25 mouse cellular contexts compared by ENCODE assay signal in the genomic region with DNA sequence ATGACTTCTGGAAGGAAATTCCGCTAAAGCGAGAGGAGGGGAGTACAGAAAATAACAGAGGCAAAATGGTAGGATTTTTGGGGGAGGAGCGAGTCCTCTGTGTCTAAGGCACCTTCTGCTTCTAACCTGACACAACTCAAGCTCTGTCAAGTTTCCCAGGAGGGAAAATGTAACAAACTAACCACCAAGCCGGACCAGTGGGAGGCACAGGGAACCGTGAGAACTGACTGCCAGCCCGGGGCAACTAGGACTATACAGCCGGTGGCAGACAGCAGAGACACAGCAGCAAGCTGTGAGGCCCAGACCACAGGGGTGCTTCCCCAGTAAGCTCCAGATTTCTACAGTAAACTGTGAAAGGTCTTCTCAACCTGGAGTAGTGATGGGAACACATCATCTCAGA. TPM values are rescaled to one million over a fixed set of nuclear protein-coding genes. Genes with fewer than 3 reads are reported as not detected.
DNase-seq lines count a peak whose midpoint lies in the region; ATAC-seq lines count a peak whose summit lies in the region.
"Had no signal": no experiment of that assay in that cellular context is flagged by ENCODE, and none has a peak within 500 bp of the region (broad histone marks: within the 10 kb centered on the region; RNA-seq: fewer than 3 reads in every experiment).

No protein-coding gene starts in this region.

- H3K36me3 ChIP-seq in limb, embryonic 12.5 days = peaks cover 33% of the 10 kb centered on the region
- H3K36me3 ChIP-seq in limb, embryonic 10.5 days = peaks cover 35% of the 10 kb centered on the region
- H3K36me3 ChIP-seq in hindbrain, embryonic 13.5 days = peaks cover 40% of the 10 kb centered on the region

- H3K4me3 ChIP-seq in limb, embryonic 12.5 days (replicated peaks) = no peak overlapping the region
- no peak overlapping the region for H3K4me3 ChIP-seq in limb, embryonic 10.5 days
- no peak overlapping the region for H3K4me3 ChIP-seq in hindbrain, embryonic 13.5 days
- H3K4me3 ChIP-seq: embryonic facial prominence, embryonic 13.5 days; forebrain, embryonic 12.5 days; heart, adult 2 months had no signal

- H3K27me3 ChIP-seq in limb, embryonic 12.5 days = peaks cover 17% of the 10 kb centered on the region
- peaks cover 20% of the 10 kb centered on the region for H3K27me3 ChIP-seq in limb, embryonic 10.5 days (ENCODE audit: low read depth, poor library complexity, severe bottlenecking)
- H3K27me3 ChIP-seq in hindbrain, embryonic 13.5 days = no peaks in the 10 kb centered on the region
- H3K27me3 ChIP-seq: forebrain, embryonic 12.5 days; Patski had no signal

- no peaks in the 10 kb centered on the region for H3K9me3 ChIP-seq in limb, embryonic 12.5 days
- H3K9me3 ChIP-seq in limb, embryonic 10.5 days (replicated peaks) = no peaks in the 10 kb centered on the region
- no peaks in the 10 kb centered on the region for H3K9me3 ChIP-seq in hindbrain, embryonic 13.5 days
- H3K9me3 ChIP-seq: embryonic facial prominence, embryonic 13.5 days; forebrain, embryonic 12.5 days had no signal

- ATAC-seq in limb, embryonic 12.5 days (ENCODE audit: insufficient number of reproducible peaks, insufficient read depth, low FRiP score, low TSS enrichment, low read depth) = no peak
- peak; percentile 33 for ATAC-seq in activated CD4-positive, CD25-positive, alpha-beta regulatory T cell, adult 4 months
- no peak for ATAC-seq in hindbrain, embryonic 13.5 days (ENCODE audit: low FRiP score)
- ATAC-seq: forebrain, embryonic 16.5 days; hindbrain, postnatal 0 days; intestine, embryonic 16.5 days; Patski had no signal

- no peak overlapping the region for H3K27ac ChIP-seq in limb, embryonic 12.5 days
- H3K27ac ChIP-seq in limb, embryonic 10.5 days = no peak overlapping the region
- no peak overlapping the region for H3K27ac ChIP-seq in hindbrain, embryonic 13.5 days
- H3K27ac ChIP-seq: embryonic facial prominence, embryonic 13.5 days; forebrain, embryonic 12.5 days; heart, adult 2 months; hindbrain, postnatal 0 days had no signal

- DNase-seq in limb, embryonic 10.5 days (ENCODE audit: low spot score) = no peak
- DNase-seq in thymus, postnatal 14 days = peak; percentile 48
- no peak for DNase-seq in thymus, postnatal 25 days
- DNase-seq in thymus, postnatal 4 days = peak; percentile 55
- DNase-seq in embryo, embryonic 10 days (ENCODE audit: low spot score) = no peak
- DNase-seq: adrenal gland, adult 8-10 months; cerebellum, adult 11 months; cerebellum, adult 8-10 months; cerebellum, postnatal 25 days; gastrocnemius, postnatal 14 days; heart, adult 2 months; heart, postnatal 36 days had no signal

- H3K4me2 ChIP-seq in limb, embryonic 12.5 days = no peak overlapping the region
- no peak overlapping the region for H3K4me2 ChIP-seq in hindbrain, embryonic 13.5 days
- H3K4me2 ChIP-seq: embryonic facial prominence, embryonic 13.5 days; forebrain, embryonic 12.5 days; heart, embryonic 11.5 days had no signal

- H3K4me1 ChIP-seq in limb, embryonic 12.5 days (replicated peaks) = peaks cover 3% of the 10 kb centered on the region
- peaks cover 9% of the 10 kb centered on the region for H3K4me1 ChIP-seq in limb, embryonic 10.5 days
- peaks cover 24% of the 10 kb centered on the region for H3K4me1 ChIP-seq in hindbrain, embryonic 13.5 days (replicated peaks)

- 0 out of 2 replicates have a peak overlapping the region, but pooled peaks have one; percentile 2 for H3K9ac ChIP-seq in limb, embryonic 12.5 days (replicated peaks)
- H3K9ac ChIP-seq in hindbrain, embryonic 13.5 days = no peak overlapping the region
- H3K9ac ChIP-seq: embryonic facial prominence, embryonic 13.5 days; forebrain, embryonic 12.5 days had no signal

- WGBS in limb, embryonic 12.5 days = 57% methylated on average over 7 of the region's 7 CpGs
- WGBS in limb, embryonic 10.5 days = 64% methylated on average over 7 of the region's 7 CpGs
- 67% methylated on average over 7 of the region's 7 CpGs for WGBS in hindbrain, embryonic 13.5 days

RNA-seq across cellular contexts. Expression of a gene that starts 6.0 kb away (rescaled TPM):
- 33.6 and 35.3 TPM in 2 replicates for polyA plus RNA-seq in limb, embryonic 12.5 days (2016; fragmentation: Nextera tagmentation; extraction: Ambion mirVana)
- 28.2 and 33.5 TPM in 2 replicates for polyA plus RNA-seq in limb, embryonic 10.5 days (2016; fragmentation: Nextera tagmentation; extraction: Ambion mirVana)
- 10 to 100 TPM; 44.3 to 54.5 TPM for polyA plus RNA-seq in activated CD4-positive, CD25-positive, alpha-beta regulatory T cell, adult 4 months (2017; shearing (Covaris generic))
- polyA plus RNA-seq in hindbrain, embryonic 13.5 days (2015; fragmentation: Nextera tagmentation; extraction: Ambion mirVana) = 138 and 150 TPM in 2 replicates

RNA-seq across cellular contexts. Expression of a gene that starts 6.1 kb away (rescaled TPM):
- polyA plus RNA-seq in limb, embryonic 12.5 days (2016; fragmentation: Nextera tagmentation; extraction: Ambion mirVana) = not detected in 2 replicates
- polyA plus RNA-seq in limb, embryonic 10.5 days (2016; fragmentation: Nextera tagmentation; extraction: Ambion mirVana) = 0.06 and 0.14 TPM in 2 replicates
- not detected for polyA plus RNA-seq in activated CD4-positive, CD25-positive, alpha-beta regulatory T cell, adult 4 months (2017; shearing (Covaris generic))
- 0.29 and 0.31 TPM in 2 replicates for polyA plus RNA-seq in hindbrain, embryonic 13.5 days (2015; fragmentation: Nextera tagmentation; extraction: Ambion mirVana)

RNA-seq across cellular contexts. Expression of a gene that starts 10.4 kb away (rescaled TPM):
- 140 and 147 TPM in 2 replicates for polyA plus RNA-seq in limb, embryonic 12.5 days (2016; fragmentation: Nextera tagmentation; extraction: Ambion mirVana)
- polyA plus RNA-seq in limb, embryonic 10.5 days (2016; fragmentation: Nextera tagmentation; extraction: Ambion mirVana) = 120 and 129 TPM in 2 replicates
- 10 to 100 TPM; 28.6 to 44.1 TPM for polyA plus RNA-seq in activated CD4-positive, CD25-positive, alpha-beta regulatory T cell, adult 4 months (2017; shearing (Covaris generic))
- polyA plus RNA-seq in hindbrain, embryonic 13.5 days (2015; fragmentation: Nextera tagmentation; extraction: Ambion mirVana) = 61.3 and 63.2 TPM in 2 replicates

RNA-seq across cellular contexts. Expression of a gene that starts 36.1 kb away (rescaled TPM):
- polyA plus RNA-seq in limb, embryonic 12.5 days (2016; fragmentation: Nextera tagmentation; extraction: Ambion mirVana) = 14.1 and 15.1 TPM in 2 replicates
- 15.8 and 16.0 TPM in 2 replicates for polyA plus RNA-seq in limb, embryonic 10.5 days (2016; fragmentation: Nextera tagmentation; extraction: Ambion mirVana)
- polyA plus RNA-seq in activated CD4-positive, CD25-positive, alpha-beta regulatory T cell, adult 4 months (2017; shearing (Covaris generic)) = 10 to 100 TPM in 1 of 2 experiments, 1 to 10 TPM in 1; 9.8 to 13.4 TPM
- polyA plus RNA-seq in hindbrain, embryonic 13.5 days (2015; fragmentation: Nextera tagmentation; extraction: Ambion mirVana) = 12.6 and 14.5 TPM in 2 replicates

RNA-seq across cellular contexts. Expression of a gene that starts 43.6 kb away (rescaled TPM):
- 0.14 and 0.41 TPM in 2 replicates for polyA plus RNA-seq in limb, embryonic 12.5 days (2016; fragmentation: Nextera tagmentation; extraction: Ambion mirVana)
- polyA plus RNA-seq in limb, embryonic 10.5 days (2016; fragmentation: Nextera tagmentation; extraction: Ambion mirVana) = not detected in 2 replicates
- polyA plus RNA-seq in activated CD4-positive, CD25-positive, alpha-beta regulatory T cell, adult 4 months (2017; shearing (Covaris generic)) = not detected
- not detected in 2 replicates for polyA plus RNA-seq in hindbrain, embryonic 13.5 days (2015; fragmentation: Nextera tagmentation; extraction: Ambion mirVana)
- polyA plus RNA-seq: embryonic facial prominence, embryonic 13.5 days; forebrain, embryonic 16.5 days; frontal cortex, adult 2 months; heart, adult 2 months; heart, embryonic 11.5 days; heart, postnatal 0 days; hindbrain, embryonic 11.5 days; Patski had no signal

Comparison
In these comparisons a context has a peak if more than half of its experiments do, and no peak if none do; other contexts are left out.
1. DNase-seq: peak in thymus, postnatal 14 days (single experiment) and thymus, postnatal 4 days (single experiment); none in limb, embryonic 10.5 days (single experiment), thymus, postnatal 25 days (single experiment) and embryo, embryonic 10 days (single experiment).